Mouse (Mus musculus) lung, adult 2 months (tissue): ENCODE measurements around the gene Neu4.

Source experiments
- CTCF ChIP-seq: fragments of 200-500 bp; IDR thresholded peaks from 2 replicates; pipeline ENCODE4 v1.5.1; 2011; ENCODE audit warnings: mild to moderate bottlenecking, low read length, control low read depth; ENCODE audit not compliant: insufficient read depth
- POLR2A ChIP-seq: fragments of 200-500 bp; IDR thresholded peaks from 2 replicates; pipeline ENCODE4 v1.6.1; 2011; ENCODE audit warnings: low read depth, mild to moderate bottlenecking, control low read depth, low read length, borderline replicate concordance; ENCODE audit errors: extremely low read depth

- TF ChIP-seq CTCF = peak; percentile 96
- no peak for TF ChIP-seq POLR2A
Measured at GRCm38 (mm10) chr1:94034984-94035743, 14.9 kb downstream of the Neu4 start.
